Mouse (Mus musculus) cerebellum, adult 9-10 months (tissue): ENCODE results near the gene Ptpn3.
A peak's percentile ranks its signal among the peaks of the same experiment; 100 is the strongest.
"Not testable (repeated sequence)": the region's sequence is repeated elsewhere in the genome, so short reads cannot be mapped to it uniquely, and the experiment has no call there.

Source experiments
- DNase-seq: peaks from one replicate; pipeline ENCODE4 v3.0.0; 2022

Ptpn3 gene

GRCm38 (mm10) chr4:57211706-57212105 lies 89.9 kb downstream of the Ptpn3 start:
- no peak for DNase-seq

DNA sequence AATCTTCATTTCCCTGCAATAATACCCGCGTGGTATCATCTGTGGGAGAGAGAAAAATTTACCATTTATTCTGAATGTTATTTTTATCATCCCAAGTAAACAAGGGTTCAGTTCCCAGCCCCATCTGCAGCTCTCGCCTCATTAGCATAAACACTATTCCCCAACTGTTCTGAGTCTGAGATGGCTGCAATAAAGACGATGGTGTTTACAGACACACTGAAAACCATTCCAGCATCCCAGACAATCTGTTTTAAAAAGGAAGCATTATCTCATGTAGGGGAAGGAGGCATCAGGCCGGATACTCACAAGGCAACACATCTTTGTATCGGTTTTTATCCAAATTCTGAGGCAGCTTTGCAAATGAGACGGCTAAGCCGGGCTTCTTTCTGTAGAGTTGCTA lies 95.7 kb downstream of the Ptpn3 start:
- DNase-seq, result no peak

DNA sequence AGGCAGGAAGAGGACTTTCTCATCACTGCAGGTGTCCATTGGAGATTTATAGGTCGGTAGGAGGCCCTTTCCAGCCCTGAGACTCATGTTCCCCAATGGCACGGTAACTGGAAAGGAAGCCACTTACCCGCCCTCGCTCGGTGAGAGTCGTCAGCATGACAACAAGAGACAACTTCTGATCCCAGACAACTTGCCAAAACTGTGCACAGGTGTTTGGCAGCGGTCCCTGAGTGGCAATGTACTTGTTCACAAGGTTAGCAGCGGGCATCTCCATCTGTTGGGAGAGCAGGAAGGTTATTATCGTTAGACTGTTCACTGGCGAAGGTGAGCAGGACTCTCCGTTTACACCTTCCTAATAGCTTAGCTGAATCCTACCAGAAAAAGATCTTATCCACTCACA lies 96.9 kb downstream of the Ptpn3 start:
- DNase-seq, result peak; percentile 39

DNA sequence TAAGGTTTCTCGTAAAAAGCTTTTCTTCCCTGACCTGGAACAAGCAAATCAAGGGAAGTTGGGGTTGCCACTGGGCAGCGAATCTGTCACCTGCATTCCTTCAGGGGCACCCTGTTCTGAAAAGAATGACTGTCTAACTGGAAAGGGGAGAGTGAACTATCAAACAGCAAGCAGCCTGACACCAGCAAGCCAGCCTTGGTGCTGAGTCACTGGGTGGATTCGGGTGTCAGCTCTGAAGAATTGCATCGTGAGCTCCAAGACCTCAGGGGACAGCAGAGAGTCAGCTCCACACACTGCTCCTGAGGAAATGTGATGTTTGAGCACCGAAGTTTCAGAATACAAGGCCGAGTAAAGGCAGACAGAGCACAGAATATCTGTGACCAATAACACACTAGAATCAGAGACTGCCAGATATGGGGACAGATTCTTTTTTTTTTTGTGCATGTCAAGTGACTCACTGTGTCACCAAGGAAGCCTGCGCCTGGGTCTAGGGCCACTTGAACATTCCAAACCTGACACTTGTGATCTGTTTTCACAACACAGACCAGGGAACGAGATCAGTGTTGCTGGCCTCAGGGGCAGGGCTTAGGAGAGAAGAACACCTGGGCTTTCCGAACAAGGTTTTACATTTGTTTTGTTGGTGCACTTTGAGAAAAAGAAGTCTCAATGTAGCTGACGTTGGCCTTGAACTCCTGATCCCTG lies 98.8 kb downstream of the Ptpn3 start:
- DNase-seq, result no peak

DNA sequence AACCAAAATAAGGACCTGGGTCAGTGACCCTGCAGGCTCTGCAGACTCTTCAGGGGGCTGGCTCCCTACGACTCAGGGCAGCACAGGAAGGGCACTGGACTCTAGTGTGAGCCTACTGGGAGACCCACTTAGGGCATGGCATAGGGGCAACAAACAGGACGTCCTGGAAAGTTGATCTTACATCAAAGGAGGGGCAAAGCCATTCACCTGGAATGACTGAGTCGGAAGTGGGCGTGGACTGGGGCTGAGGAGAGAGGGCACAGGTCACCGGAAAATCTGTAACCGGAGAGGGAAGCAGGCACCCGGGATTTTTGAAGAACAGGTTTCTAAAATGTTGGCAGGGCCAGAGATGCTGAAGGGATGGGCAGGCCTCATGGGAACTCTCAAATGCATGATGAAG lies 99.5 kb downstream of the Ptpn3 start:
- no peak for DNase-seq

GRCm38 (mm10) chr4:57200661-57201060 lies 101.0 kb downstream of the Ptpn3 start:
- no peak for DNase-seq

DNA sequence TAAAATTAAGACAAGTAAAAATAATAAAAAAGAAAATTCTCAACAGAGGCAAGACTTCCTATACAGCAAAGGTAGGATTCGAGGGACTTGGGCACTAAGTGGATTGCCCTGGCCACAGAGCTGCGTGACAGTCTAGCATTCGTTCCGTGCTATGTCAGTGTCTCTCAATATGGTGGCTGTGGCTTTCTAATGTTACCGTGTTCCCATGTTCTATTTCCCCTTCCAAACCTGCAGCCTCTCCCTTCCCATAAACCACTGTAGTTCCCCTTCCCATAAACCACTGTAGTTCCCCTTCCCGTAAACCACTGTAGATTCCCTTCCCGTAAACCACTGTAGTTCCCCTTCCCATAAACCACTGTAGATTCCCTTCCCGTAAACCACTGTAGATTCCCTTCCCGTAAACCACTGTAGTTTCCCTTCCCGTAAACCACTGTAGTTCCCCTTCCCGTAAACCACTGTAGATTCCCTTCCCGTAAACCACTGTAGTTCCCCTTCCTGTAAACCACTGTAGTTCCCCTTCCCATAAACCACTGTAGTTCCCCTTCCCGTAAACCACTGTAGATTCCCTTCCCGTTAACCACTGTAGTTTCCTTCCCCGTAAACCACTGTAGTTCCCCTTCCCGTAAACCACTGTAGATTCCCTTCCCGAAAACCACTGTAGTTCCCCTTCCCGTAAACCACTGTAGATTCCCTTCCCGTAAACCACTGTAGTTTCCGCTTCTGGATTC lies 102.8 kb downstream of the Ptpn3 start:
- not testable (repeated sequence) for DNase-seq

DNA sequence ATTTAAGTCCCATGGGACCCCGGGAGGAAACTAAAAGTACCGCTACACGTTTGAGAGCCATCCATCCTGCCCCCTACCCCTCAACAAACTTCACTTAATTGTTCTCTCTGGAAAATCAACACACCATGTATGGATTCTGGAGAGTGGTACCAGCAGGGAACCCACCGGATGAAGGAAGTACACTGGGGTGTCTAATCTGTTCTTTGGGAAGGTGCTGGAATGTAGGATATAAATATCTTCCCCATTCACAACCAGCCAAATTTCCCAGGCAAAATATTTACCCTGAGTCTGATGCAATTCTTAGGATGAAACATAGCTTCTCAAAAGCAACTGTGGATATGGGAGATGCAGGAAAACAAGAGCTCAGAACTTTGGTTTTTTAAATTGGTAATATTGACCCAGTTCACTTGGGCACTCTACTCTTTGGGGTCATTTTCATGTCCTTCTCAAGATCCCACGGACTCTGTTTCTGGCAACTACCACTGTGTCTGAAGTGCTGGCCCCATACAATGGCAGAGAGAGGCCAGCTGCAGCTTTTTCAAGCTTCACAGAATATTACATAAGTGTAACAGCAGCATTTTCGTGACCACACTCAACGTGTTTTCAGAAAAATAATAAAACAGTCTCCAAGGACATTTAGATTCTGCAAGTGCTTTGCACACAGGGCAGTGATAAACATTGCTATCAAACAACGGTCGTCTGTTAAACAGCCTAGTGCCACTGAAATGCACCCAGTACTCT lies 109.9 kb downstream of the Ptpn3 start:
- DNase-seq, result no peak

DNA sequence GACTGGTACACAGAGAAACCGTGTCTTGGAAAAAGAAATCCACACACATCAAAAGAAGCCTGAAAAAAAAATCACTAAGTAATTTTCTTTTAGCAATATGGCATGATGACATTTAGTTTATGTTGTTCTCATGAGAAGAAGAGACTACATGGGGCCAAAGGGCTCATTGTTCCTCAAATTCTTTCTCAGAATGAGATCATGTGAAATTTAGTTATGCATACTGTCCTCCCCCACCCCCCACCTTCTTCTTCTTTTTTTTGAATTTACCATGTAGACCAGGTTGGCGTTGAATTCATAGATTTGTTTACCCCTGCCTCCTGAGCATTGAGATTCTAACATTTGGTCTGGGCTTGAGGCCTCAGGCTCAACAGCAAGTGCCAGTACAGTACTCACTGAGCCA lies 111.8 kb downstream of the Ptpn3 start:
- no peak for DNase-seq

- no peak for DNase-seq
Observed at GRCm38 (mm10) chr4:57186035-57186434, 115.6 kb downstream of the Ptpn3 start.

DNA sequence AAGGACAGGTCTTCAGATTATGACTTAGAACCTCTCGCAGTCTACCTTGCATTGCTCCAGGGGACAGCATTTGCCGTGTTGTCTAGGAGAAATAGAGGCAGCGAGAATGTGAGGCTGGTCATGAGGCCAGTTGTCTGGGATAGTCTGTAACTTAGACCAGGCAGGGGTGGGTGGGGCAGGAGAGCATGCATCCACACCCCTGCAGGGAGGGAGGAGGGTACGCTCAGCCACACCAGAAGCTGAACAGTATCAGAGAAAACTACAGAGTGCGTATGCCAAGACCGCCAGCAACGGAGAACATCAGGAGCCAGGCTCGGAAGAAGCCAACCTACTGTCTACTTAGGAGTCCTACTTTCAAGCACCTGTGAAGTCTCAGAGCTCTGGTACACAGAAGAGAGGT lies 116.2 kb downstream of the Ptpn3 start:
- no peak for DNase-seq

DNA sequence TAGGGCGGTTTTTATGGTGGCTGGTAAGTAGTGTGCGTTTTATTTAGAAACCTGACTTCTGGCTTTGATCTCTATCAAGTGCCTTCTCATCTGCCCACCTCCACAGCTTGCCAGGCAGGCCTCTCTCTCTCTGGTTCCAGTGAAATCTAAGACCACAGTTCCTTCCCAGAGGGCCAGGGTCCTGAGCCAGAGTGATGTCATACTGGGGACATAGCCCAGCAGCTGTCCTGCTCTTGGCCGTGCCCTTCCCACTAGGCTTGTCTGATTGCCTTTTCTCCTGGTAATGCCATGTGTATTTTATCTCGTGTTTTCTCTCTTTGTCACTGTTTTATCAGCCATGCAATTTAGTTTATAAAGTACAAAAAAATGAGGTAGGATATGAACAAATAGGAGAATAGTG lies 118.1 kb downstream of the Ptpn3 start:
- no peak for DNase-seq

GRCm38 (mm10) chr4:57181538-57181937 lies 120.1 kb downstream of the Ptpn3 start:
- DNase-seq, result peak; percentile 49

GRCm38 (mm10) chr4:57178881-57179280 lies 122.8 kb downstream of the Ptpn3 start:
- DNase-seq, result no peak

DNA sequence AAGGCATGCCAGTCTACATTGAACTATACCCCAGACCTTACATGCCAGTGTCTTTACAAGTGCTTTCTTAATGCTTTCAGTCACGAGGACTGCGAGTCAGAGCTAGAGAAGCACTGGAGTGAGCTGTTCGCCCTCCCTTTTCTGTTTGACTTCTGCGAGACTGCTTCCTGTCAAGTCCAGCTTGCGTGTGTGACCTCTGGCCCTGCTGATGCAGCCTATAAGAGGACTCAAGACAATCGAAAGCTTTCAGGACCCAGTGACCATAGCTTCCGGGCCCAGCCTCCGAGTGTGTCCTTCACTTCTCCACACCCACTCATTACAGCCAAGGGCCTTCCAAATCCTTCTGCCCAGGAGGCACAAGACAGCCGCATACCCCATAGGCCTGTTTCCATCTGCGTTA lies 126.3 kb downstream of the Ptpn3 start:
- no peak for DNase-seq

DNA sequence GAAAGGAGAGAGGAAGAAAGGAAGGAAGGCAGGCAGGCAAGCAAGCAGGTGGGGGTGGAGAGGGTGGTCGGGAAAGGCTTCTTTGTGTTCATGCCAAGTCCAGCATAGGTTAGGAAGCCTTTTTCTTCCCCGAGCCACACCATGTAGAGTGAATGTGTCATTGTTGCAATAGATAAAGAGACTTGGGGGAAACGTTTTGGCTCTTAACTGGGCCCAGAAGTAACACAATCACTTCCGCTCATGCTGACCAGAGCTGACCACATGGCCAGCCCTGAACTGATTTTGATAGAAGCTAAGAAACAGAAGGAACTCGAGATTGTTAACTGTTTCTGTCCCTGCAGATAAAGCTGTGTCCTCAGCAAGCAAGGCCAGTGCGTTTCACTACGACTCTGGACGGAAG lies 128.8 kb downstream of the Ptpn3 start:
- no peak for DNase-seq

DNA sequence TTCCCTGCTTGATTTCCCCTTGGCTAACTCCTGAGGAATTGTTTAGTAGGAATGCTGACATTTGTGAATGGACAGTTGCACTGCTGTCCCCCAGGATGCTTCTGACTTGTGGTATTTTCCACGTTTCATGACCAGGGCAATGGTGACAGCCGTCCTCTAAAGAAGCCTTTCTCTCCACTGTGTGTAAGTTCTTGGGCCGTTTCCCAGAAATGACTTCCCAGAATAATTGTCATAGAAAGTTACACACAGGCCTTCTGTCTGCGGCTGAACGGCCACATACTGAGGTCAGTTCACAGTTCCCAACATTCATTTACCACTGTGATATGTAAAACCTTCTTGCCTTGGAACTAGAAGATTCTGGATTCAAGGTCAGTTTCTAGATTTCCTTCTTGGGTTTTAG lies 129.8 kb downstream of the Ptpn3 start:
- DNase-seq, result no peak

- DNase-seq, result no peak
Observed at GRCm38 (mm10) chr4:57168680-57169079, 133.0 kb downstream of the Ptpn3 start.

DNA sequence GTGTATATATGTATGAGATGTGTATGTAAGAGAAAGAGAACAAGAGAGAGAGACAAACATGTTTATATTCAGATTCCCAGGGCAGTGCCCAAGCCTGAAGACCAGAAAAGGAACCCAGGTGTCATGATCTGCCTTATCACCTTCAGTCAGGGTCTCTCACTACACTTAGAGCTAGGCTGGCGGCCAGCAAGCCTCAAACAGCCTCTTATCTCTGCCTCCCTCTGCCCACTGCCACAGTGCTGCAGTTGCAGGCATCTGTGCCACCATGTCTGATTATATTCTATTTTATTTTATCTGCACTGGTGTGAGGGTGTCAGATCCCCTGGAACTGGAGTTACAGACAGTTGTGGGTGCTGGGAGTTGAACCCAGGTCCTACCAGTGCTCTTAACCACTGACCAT lies 133.4 kb downstream of the Ptpn3 start:
- DNase-seq, result no peak

- DNase-seq, result peak; percentile 58
Observed at GRCm38 (mm10) chr4:57166922-57167870, 134.4 kb downstream of the Ptpn3 start.

- DNase-seq, result no peak
Observed at GRCm38 (mm10) chr4:57165654-57166053, 136.0 kb downstream of the Ptpn3 start.

GRCm38 (mm10) chr4:57164578-57165210 lies 136.9 kb downstream of the Ptpn3 start:
- no peak for DNase-seq
